Mouse (Mus musculus) intestine, postnatal 0 days (tissue): ENCODE measurements around the gene Atp2a1. TPM values are rescaled to one million over a fixed set of nuclear protein-coding genes. Genes with fewer than 3 reads are reported as not detected.
"Not testable (repeated sequence)": the region's sequence is repeated elsewhere in the genome, so short reads cannot be mapped to it uniquely, and the experiment has no call there.

ENCODE experiments used
- ATAC-seq: fragments of 200-750 bp; cut with Nextera tagmentation; 2 replicates; pipeline ENCODE4 v1.8.0; 2017; ENCODE audit warnings: mild to moderate bottlenecking, moderate TSS enrichment, moderate library complexity
- H3K27ac ChIP-seq: fragments of 300-500 bp; sonication (generic); 2 replicates; pipeline ENCODE4 v1.5.1; 2014; ENCODE audit warnings: mild to moderate bottlenecking, low read depth, low read length, moderate library complexity
- H3K27me3 ChIP-seq: fragments of 300-500 bp; sonication (generic); replicated peaks from 2 replicates; pipeline ENCODE4 v1.6.1; 2014; ENCODE audit warnings: low read length, mixed read lengths; ENCODE audit not compliant: control insufficient read depth, insufficient read depth
- H3K36me3 ChIP-seq: fragments of 300-500 bp; sonication (generic); 2 replicates; pipeline ENCODE4 v1.6.1; 2014; ENCODE audit warnings: mild to moderate bottlenecking, moderate library complexity; ENCODE audit not compliant: control insufficient read depth, insufficient read depth
- H3K4me1 ChIP-seq: fragments of 300-500 bp; sonication (generic); replicated peaks from 2 replicates; pipeline ENCODE4 v1.6.1; 2014; ENCODE audit warnings: antibody characterized with exemption, low read length, mixed read lengths; ENCODE audit not compliant: control insufficient read depth, insufficient read depth
- H3K4me2 ChIP-seq: fragments of 300-500 bp; sonication (generic); replicated peaks from 2 replicates; pipeline ENCODE4 v1.6.1; 2014; ENCODE audit warnings: low read depth, mild to moderate bottlenecking, moderate library complexity
- H3K4me3 ChIP-seq: fragments of 300-500 bp; sonication (generic); 2 replicates; pipeline ENCODE4 v1.5.1; 2014; ENCODE audit warnings: low read depth, low read length
- H3K9ac ChIP-seq: fragments of 300-500 bp; sonication (generic); 2 replicates; pipeline ENCODE4 v1.6.1; 2014; ENCODE audit warnings: mild to moderate bottlenecking, low read depth, low read length
- H3K9me3 ChIP-seq: fragments of 300-500 bp; sonication (generic); 2 replicates; pipeline ENCODE4 v1.6.1; 2016; ENCODE audit warnings: mixed run types; ENCODE audit not compliant: control insufficient read depth
- CTCF ChIP-seq: sonication (generic); IDR thresholded peaks from 2 replicates; pipeline ENCODE4 v1.5.1; 2016; ENCODE audit warnings: low read depth, mild to moderate bottlenecking, control low read depth, antibody characterized with exemption, moderate library complexity
- WGBS: fragments of 180-500 bp; shearing (Covaris S2); extraction: QIAGEN DNeasy Blood & Tissue Kit; methylation state at CpG from one replicate; pipeline ENCODE4 v1.1.7; 2014; 5-methylcytosine and 5-hydroxymethylcytosine counted together
- polyA plus RNA-seq: library from polyadenylated mRNA; unstranded; fragments of >200 nt; fragmentation: Nextera tagmentation; extraction: Ambion mirVana; gene quantifications from 2 replicates; pipeline ENCODE4 v1.2.1, GENCODE M21; 2015

The Atp2a1 gene
- polyA plus RNA-seq, 1 experiment from 2014 or later = 0.05 TPM

DNA sequence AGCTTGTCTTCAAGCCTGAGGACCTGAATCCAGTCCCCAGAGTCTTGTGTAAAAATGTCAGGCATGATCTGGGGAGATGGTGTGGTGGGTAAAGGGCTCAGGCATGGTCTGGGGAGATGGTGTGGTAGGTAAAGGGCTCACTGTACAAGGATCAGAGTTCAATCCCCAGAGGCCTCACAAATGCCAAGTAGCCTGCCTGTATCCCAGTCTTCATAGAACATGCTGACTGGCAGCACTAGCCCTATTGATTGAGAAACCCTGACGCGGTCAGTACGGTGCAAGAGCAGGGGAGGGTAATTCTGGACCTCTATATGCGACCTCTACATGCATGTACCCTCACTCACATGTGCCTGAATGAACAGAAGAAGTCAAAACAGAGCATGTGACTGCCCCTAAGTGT, 45.3 kb downstream of the Atp2a1 start:
- 80% methylated on average over 4 of the region's 4 CpGs for WGBS
- ATAC-seq = no peak
- Histone ChIP-seq H3K9me3 (no peaks in the 10 kb centered on the region), H3K4me3 (no peak overlapping the region), H3K4me1 (no peaks in the 10 kb centered on the region), H3K27me3 (no peaks in the 10 kb centered on the region), H3K36me3 (no peaks in the 10 kb centered on the region), H3K9ac (no peak overlapping the region), H3K27ac (no peak overlapping the region), H3K4me2 (no peak overlapping the region)
- no peak for TF ChIP-seq CTCF

DNA sequence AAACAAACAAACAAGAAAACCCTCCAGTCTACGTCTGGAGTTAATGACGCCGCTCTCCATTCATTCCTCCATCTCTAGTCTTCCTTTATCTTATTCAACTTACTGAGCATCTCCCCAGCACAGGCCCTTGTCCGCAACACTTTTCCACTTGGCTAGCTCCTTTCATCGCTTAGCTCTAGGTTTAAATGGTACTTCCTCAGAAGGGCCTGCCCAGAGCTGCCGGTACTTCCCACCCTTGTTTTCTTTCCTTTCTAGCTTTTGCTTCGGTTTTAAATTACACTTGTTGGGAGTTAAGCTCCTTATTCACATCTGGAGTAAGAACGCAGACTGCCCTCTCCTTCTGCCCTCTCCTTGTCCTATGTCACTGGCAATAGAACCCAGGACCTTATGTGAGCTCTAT, 45.9 kb downstream of the Atp2a1 start:
- Histone ChIP-seq H3K9me3 (no peaks in the 10 kb centered on the region), H3K27me3 (no peaks in the 10 kb centered on the region), H3K4me3 (no peak overlapping the region), H3K36me3 (no peaks in the 10 kb centered on the region), H3K4me2 (no peak overlapping the region), H3K27ac (no peak overlapping the region), H3K9ac (no peak overlapping the region), H3K4me1 (no peaks in the 10 kb centered on the region)
- WGBS = 72% methylated on average over 8 of the region's 8 CpGs
- TF ChIP-seq CTCF = no peak
- no peak for ATAC-seq

DNA sequence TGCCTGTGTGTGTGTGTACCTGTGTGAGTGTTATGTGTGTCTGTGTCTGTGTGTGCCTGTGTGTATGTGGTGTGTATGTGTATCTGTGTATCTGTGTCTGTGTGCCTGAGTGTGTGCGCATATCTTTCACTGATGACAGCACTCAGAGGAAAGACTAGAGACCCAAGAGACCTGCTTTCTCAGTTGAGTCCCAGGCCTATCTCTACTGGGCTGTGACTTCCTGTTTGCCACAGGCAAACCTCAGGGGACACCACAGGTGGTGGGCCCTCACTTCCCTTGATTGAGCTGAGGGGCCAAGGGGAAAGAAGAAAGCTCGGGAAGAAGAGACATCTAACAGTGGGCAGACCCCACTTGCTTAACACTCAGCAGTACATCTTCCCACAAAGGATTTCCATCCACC, 46.3 kb downstream of the Atp2a1 start:
- WGBS = 62% methylated on average over 2 of the region's 2 CpGs
- ATAC-seq = no peak
- Histone ChIP-seq H3K36me3 (no peaks in the 10 kb centered on the region), H3K27me3 (no peaks in the 10 kb centered on the region), H3K27ac (no peak overlapping the region), H3K9ac (no peak overlapping the region), H3K4me3 (no peak overlapping the region), H3K9me3 (no peaks in the 10 kb centered on the region), H3K4me1 (no peaks in the 10 kb centered on the region), H3K4me2 (no peak overlapping the region)
- TF ChIP-seq CTCF = no peak

DNA sequence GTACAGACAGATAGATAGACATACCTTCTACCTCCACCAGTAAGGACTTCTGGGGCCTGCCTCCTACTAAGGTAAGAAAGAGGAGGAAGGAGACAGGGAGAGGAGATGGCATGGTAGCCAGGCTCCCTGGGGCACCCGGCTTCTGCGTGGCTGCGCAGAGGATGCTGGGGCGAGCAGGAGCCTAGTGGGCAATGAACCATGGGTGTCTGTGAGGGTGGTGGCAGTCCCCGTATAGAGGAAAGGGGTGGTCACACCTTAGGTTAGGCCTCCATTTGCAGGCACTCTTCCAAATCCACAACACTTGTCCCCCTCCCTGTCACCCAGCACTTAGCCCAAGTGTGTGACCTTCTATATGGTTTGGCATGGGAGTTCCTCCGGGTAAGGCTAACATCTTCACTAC, 48.2 kb downstream of the Atp2a1 start, which contains the start of gene Cd19:
Gene Cd19 (minus strand): TSS at position 165 of the 400 bp plus-strand sequence.
- Histone ChIP-seq H3K4me2 (no peak within 1 kb of the TSS), H3K9me3 (no peaks in the 10 kb centered on the region), H3K27me3 (no peaks in the 10 kb centered on the region), H3K27ac (no peak within 1 kb of the TSS), H3K9ac (no peak within 1 kb of the TSS), H3K4me3 (no peak within 1 kb of the TSS), H3K36me3 (no peaks in the 10 kb centered on the region), H3K4me1 (no peaks in the 10 kb centered on the region)
- no peak for TF ChIP-seq CTCF
- ATAC-seq = no peak
- WGBS = 81% methylated on average over 6 of the region's 6 CpGs

DNA sequence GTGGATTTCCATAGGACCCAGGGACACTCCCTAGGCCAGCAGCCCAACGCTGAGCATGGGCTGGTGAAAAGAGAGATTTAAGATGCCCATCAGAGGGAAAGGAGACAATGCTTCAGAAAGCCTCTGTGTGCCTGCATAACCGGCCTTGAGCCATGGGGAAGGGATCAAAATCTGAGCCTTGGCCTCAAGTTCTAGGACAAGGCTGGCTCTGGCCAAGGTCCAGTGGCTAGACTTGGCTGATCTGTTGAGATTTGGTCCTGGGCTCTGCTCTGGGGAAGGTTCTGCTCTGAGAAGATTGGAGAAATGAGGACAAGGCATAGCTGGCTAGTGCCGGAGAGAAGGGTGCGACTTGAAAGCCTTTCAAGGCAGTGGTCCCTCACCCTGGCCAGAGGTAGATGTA, 51.8 kb downstream of the Atp2a1 start:
- Histone ChIP-seq H3K4me1 (no peaks in the 10 kb centered on the region), H3K4me2 (no peak overlapping the region), H3K36me3 (no peaks in the 10 kb centered on the region), H3K4me3 (no peak overlapping the region), H3K9ac (no peak overlapping the region), H3K27ac (no peak overlapping the region), H3K27me3 (no peaks in the 10 kb centered on the region), H3K9me3 (no peaks in the 10 kb centered on the region)
- TF ChIP-seq CTCF = no peak
- ATAC-seq = no peak
- WGBS = 91% methylated on average over 4 of the region's 4 CpGs

DNA sequence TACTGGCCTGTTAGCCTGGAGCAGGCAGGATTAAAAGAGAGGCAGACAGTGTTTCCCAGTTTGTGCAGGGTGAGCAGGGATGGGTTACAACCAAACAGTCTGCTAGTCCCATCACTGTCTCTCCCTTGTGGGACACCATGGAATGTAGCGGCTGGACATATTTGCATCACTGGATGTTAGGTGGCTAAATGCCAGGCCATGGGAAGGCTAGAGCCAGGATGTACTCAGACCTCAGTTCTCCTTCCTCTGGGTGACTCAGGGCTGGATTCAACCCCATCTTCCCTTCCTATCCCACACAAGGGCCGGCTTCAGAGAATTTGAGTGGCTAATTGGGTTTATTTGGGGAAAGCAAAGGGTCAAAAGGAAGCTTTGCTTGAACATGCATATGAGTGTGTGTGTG, 54.2 kb downstream of the Atp2a1 start:
- H3K36me3 ChIP-seq = no peaks in the 10 kb centered on the region
- no peaks in the 10 kb centered on the region for H3K27me3 ChIP-seq
- WGBS = 78% methylated on average over 2 of the region's 2 CpGs
- H3K4me3 ChIP-seq = no peak overlapping the region
- H3K9ac ChIP-seq = no peak overlapping the region
- no peak for ATAC-seq
- no peak overlapping the region for H3K4me2 ChIP-seq
- no peak overlapping the region for H3K27ac ChIP-seq
- no peaks in the 10 kb centered on the region for H3K9me3 ChIP-seq
- TF ChIP-seq CTCF = no peak
- H3K4me1 ChIP-seq = no peaks in the 10 kb centered on the region

DNA sequence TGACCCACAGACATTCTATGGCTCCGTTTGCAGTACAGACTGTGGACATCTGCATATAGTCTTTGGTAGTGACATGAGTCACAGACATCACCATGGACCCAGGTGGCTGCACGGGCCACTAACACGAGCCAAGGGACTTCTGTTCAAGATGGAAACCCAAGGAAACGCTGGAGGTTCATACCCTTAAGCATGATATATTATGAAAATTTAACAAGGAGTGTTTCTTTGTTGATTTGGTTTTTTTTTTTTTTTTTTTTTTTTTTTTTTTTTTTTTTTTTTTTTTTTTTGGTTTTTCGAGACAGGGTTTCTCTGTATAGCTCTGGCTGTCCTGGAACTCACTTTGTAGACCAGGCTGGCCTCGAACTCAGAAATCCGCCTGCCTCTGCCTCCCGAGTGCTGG, 60.4 kb downstream of the Atp2a1 start:
- not testable (repeated sequence) for H3K9ac ChIP-seq, H3K4me3 ChIP-seq
- WGBS = 90% methylated on average over 8 of the region's 8 CpGs

More for the DNA sequence above, 60.4 kb downstream of the Atp2a1 start:
- H3K36me3 ChIP-seq, H3K4me1 ChIP-seq, H3K4me2 ChIP-seq, ATAC-seq, H3K27me3 ChIP-seq, H3K9me3 ChIP-seq, H3K27ac ChIP-seq: not testable (repeated sequence)
